Mouse (Mus musculus): ENCODE data around the gene Adamts7. TPM values are rescaled to one million over a fixed set of nuclear protein-coding genes. Genes with fewer than 3 reads are reported as not detected.

The Adamts7 gene
- total and polyA plus RNA-seq, 2 experiments from 2014 or later: 4.9 to 15.9 TPM

GRCm38 (mm10) chr9:90184116-90184515 is 21.2 kb downstream of the Adamts7 start:
- ATAC-seq (no peak), DNase-seq (no peak)
- H3K27me3 ChIP-seq (ENCODE audit: insufficient read depth, low read length): no peaks in the 10 kb centered on the region
- H3K36me3 ChIP-seq (ENCODE audit: insufficient read depth): peaks cover 39% of the 10 kb centered on the region
- no peak overlapping the region for H3K4me3 ChIP-seq (ENCODE audit: low read depth, low read length)
- H3K9ac ChIP-seq: no peak overlapping the region
- no peak for TF ChIP-seq CTCF (IDR thresholded peaks at IDR 0.05; ENCODE audit: low read depth)
- H3K27ac ChIP-seq (ENCODE audit: low read depth, low read length): no peak overlapping the region
- 56% methylated on average over 8 of the region's 8 CpGs for WGBS
- no peak overlapping the region for H3K4me2 ChIP-seq (ENCODE audit: low read depth)
- no peaks in the 10 kb centered on the region for H3K9me3 ChIP-seq (ENCODE audit: low read length)
- H3K4me1 ChIP-seq (ENCODE audit: insufficient read depth): no peaks in the 10 kb centered on the region

- H3K4me2 ChIP-seq (ENCODE audit: low read depth): no peak overlapping the region
- DNase-seq: no peak
- no peaks in the 10 kb centered on the region for H3K9me3 ChIP-seq (ENCODE audit: low read length)
- peaks cover 39% of the 10 kb centered on the region for H3K36me3 ChIP-seq (ENCODE audit: insufficient read depth)
- 92% methylated on average over 8 of the region's 8 CpGs for WGBS
- H3K27me3 ChIP-seq (ENCODE audit: insufficient read depth, low read length): no peaks in the 10 kb centered on the region
- H3K9ac ChIP-seq: no peak overlapping the region
- H3K4me1 ChIP-seq (ENCODE audit: insufficient read depth): no peaks in the 10 kb centered on the region
- no peak overlapping the region for H3K27ac ChIP-seq (ENCODE audit: low read depth, low read length)
- no peak overlapping the region for H3K4me3 ChIP-seq (ENCODE audit: low read depth, low read length)
- no peak for TF ChIP-seq CTCF (IDR thresholded peaks at IDR 0.05; ENCODE audit: low read depth)
- ATAC-seq: no peak
Measured at GRCm38 (mm10) chr9:90185356-90185910, 22.6 kb downstream of the Adamts7 start.

GRCm38 (mm10) chr9:90188893-90189292 is 26.0 kb downstream of the Adamts7 start:
- no peaks in the 10 kb centered on the region for H3K4me1 ChIP-seq (ENCODE audit: insufficient read depth)
- WGBS: 84% methylated on average over 4 of the region's 4 CpGs
- H3K27me3 ChIP-seq (ENCODE audit: insufficient read depth, low read length): no peaks in the 10 kb centered on the region
- no peaks in the 10 kb centered on the region for H3K9me3 ChIP-seq (ENCODE audit: low read length)
- H3K9ac ChIP-seq: no peak overlapping the region
- DNase-seq: no peak
- H3K36me3 ChIP-seq (ENCODE audit: insufficient read depth): peaks cover 65% of the 10 kb centered on the region
- no peak overlapping the region for H3K4me2 ChIP-seq (ENCODE audit: low read depth)
- ATAC-seq: peak; percentile 28; the same call in 1 of the 2 replicates
- TF ChIP-seq CTCF (IDR thresholded peaks at IDR 0.05; ENCODE audit: low read depth): no peak
- no peak overlapping the region for H3K27ac ChIP-seq (ENCODE audit: low read depth, low read length)
- no peak overlapping the region for H3K4me3 ChIP-seq (ENCODE audit: low read depth, low read length)

GRCm38 (mm10) chr9:90189391-90189790 is 26.5 kb downstream of the Adamts7 start:
- 74% methylated on average over 5 of the region's 5 CpGs for WGBS
- TF ChIP-seq CTCF (IDR thresholded peaks at IDR 0.05; ENCODE audit: low read depth): no peak
- Histone ChIP-seq H3K9me3 (ENCODE audit: low read length) (no peaks in the 10 kb centered on the region), H3K27me3 (ENCODE audit: insufficient read depth, low read length) (no peaks in the 10 kb centered on the region), H3K4me1 (ENCODE audit: insufficient read depth) (no peaks in the 10 kb centered on the region), H3K4me3 (ENCODE audit: low read depth, low read length) (no peak overlapping the region), H3K36me3 (ENCODE audit: insufficient read depth) (peaks cover 70% of the 10 kb centered on the region), H3K4me2 (ENCODE audit: low read depth) (no peak overlapping the region), H3K9ac (no peak overlapping the region), H3K27ac (ENCODE audit: low read depth, low read length) (no peak overlapping the region)
- no peak for DNase-seq
- ATAC-seq: no peak

GRCm38 (mm10) chr9:90195000-90195399 is 32.1 kb downstream of the Adamts7 start:
- H3K4me1 ChIP-seq (ENCODE audit: insufficient read depth): no peaks in the 10 kb centered on the region
- H3K9me3 ChIP-seq (ENCODE audit: low read length): no peaks in the 10 kb centered on the region
- no peak overlapping the region for H3K4me2 ChIP-seq (ENCODE audit: low read depth)
- no peak overlapping the region for H3K27ac ChIP-seq (ENCODE audit: low read depth, low read length)
- 83% methylated on average over 10 of the region's 10 CpGs for WGBS
- ATAC-seq: no peak
- H3K4me3 ChIP-seq (ENCODE audit: low read depth, low read length): no peak overlapping the region
- TF ChIP-seq CTCF (IDR thresholded peaks at IDR 0.05; ENCODE audit: low read depth): no peak; the same call in 1 of the 2 replicates
- H3K9ac ChIP-seq: no peak overlapping the region
- no peaks in the 10 kb centered on the region for H3K27me3 ChIP-seq (ENCODE audit: insufficient read depth, low read length)
- DNase-seq: no peak
- peaks cover 42% of the 10 kb centered on the region for H3K36me3 ChIP-seq (ENCODE audit: insufficient read depth)

GRCm38 (mm10) chr9:90196262-90196661 is 33.4 kb downstream of the Adamts7 start:
- Histone ChIP-seq H3K9me3 (ENCODE audit: low read length) (no peaks in the 10 kb centered on the region), H3K4me3 (ENCODE audit: low read depth, low read length) (no peak overlapping the region), H3K9ac (no peak overlapping the region), H3K4me2 (ENCODE audit: low read depth) (no peak overlapping the region), H3K27ac (ENCODE audit: low read depth, low read length) (no peak overlapping the region), H3K27me3 (ENCODE audit: insufficient read depth, low read length) (no peaks in the 10 kb centered on the region), H3K4me1 (ENCODE audit: insufficient read depth) (no peaks in the 10 kb centered on the region), H3K36me3 (ENCODE audit: insufficient read depth) (peaks cover 41% of the 10 kb centered on the region)
- no peak for DNase-seq
- ATAC-seq: no peak
- TF ChIP-seq CTCF (IDR thresholded peaks at IDR 0.05; ENCODE audit: low read depth): no peak
- 83% methylated on average over 7 of the region's 7 CpGs for WGBS

GRCm38 (mm10) chr9:90197116-90197665 is 34.3 kb downstream of the Adamts7 start:
- no peak for TF ChIP-seq CTCF (IDR thresholded peaks at IDR 0.05; ENCODE audit: low read depth)
- Histone ChIP-seq H3K4me2 (ENCODE audit: low read depth) (no peak overlapping the region), H3K4me3 (ENCODE audit: low read depth, low read length) (no peak overlapping the region), H3K36me3 (ENCODE audit: insufficient read depth) (peaks cover 38% of the 10 kb centered on the region), H3K27me3 (ENCODE audit: insufficient read depth, low read length) (no peaks in the 10 kb centered on the region), H3K9me3 (ENCODE audit: low read length) (no peaks in the 10 kb centered on the region), H3K27ac (ENCODE audit: low read depth, low read length) (no peak overlapping the region), H3K4me1 (ENCODE audit: insufficient read depth) (no peaks in the 10 kb centered on the region), H3K9ac (no peak overlapping the region)
- 85% methylated on average over 7 of the region's 7 CpGs for WGBS
- ATAC-seq: no peak
- no peak for DNase-seq

Data from forebrain, postnatal 0 days (tissue).